Mouse (Mus musculus): ENCODE data around the gene Gusb. TPM values are rescaled to one million over a fixed set of nuclear protein-coding genes. Genes with fewer than 3 reads are reported as not detected.

The Gusb gene
- polyA plus RNA-seq, 1 experiment from 2014 or later, result 60.0 TPM

DNA sequence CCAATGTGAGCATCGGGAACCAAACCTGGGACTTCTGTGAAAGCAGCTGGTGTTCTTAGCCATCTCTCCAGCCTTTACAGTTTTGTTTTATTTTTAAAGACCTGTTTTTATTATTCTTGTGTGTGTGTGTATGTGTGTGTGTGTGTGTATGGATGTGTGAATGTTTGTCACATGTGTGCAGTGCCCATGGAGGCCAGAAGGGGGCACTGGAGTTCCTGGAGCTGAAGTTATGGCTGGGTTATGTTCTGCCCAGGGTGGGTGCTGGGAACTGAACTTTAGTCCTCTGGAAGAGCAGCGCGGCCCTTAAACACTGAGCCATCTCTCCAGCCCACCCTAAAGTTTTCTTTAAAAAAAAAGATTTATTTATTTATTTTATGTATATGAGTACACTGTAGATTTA is 12.3 kb upstream of the Gusb start:
- ATAC-seq (ENCODE audit: low read depth) (no peak), DNase-seq (ENCODE audit: low spot score) (no peak)
- H3K4me3 ChIP-seq (ENCODE audit: low read depth, low read length), result no peak overlapping the region
- peaks cover 33% of the 10 kb centered on the region for H3K36me3 ChIP-seq (ENCODE audit: control insufficient read depth, insufficient read depth, low read length)
- H3K9ac ChIP-seq (ENCODE audit: low read depth, low read length), result no peak overlapping the region
- peaks cover 8% of the 10 kb centered on the region for H3K9me3 ChIP-seq (ENCODE audit: control insufficient read depth, low read length)
- 100% methylated on average over 3 of the region's 3 CpGs for WGBS
- H3K4me1 ChIP-seq (ENCODE audit: control insufficient read depth, insufficient read depth, low read length), result no peaks in the 10 kb centered on the region
- H3K4me2 ChIP-seq (ENCODE audit: low read depth, low read length), result no peak overlapping the region
- H3K27ac ChIP-seq (replicated peaks; ENCODE audit: low read depth, low read length), result no peak overlapping the region
- no peaks in the 10 kb centered on the region for H3K27me3 ChIP-seq (replicated peaks; ENCODE audit: control insufficient read depth, insufficient read depth, low read length)

DNA sequence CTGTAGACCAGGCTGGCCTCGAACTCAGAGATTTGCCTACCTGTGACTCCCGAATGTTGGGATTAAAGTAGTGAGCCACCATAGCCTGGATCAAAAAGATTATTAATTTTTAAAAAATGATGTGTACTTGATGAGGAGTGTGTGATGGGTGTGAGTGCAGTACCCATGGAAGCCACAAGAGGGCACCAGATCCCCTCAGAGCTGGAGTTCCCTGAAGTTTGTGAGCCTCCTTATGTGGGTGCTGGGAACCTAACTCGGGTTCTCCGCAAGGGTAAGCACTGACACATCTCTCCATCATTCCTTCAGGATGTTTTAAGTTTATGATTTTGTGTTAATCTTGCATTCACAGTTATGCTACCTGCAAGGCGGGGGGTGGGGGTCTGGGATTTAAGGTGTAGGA is 8.1 kb upstream of the Gusb start:
- 93% methylated on average over 5 of the region's 5 CpGs for WGBS
- Histone ChIP-seq H3K4me3 (ENCODE audit: low read depth, low read length) (no peak overlapping the region), H3K9ac (ENCODE audit: low read depth, low read length) (no peak overlapping the region), H3K27me3 (replicated peaks; ENCODE audit: control insufficient read depth, insufficient read depth, low read length) (no peaks in the 10 kb centered on the region), H3K36me3 (ENCODE audit: control insufficient read depth, insufficient read depth, low read length) (peaks cover 30% of the 10 kb centered on the region), H3K4me1 (ENCODE audit: control insufficient read depth, insufficient read depth, low read length) (no peaks in the 10 kb centered on the region), H3K27ac (replicated peaks; ENCODE audit: low read depth, low read length) (no peak overlapping the region), H3K4me2 (ENCODE audit: low read depth, low read length) (no peak overlapping the region), H3K9me3 (ENCODE audit: control insufficient read depth, low read length) (peaks cover 8% of the 10 kb centered on the region)
- DNase-seq (ENCODE audit: low spot score), result no peak
- no peak for ATAC-seq (ENCODE audit: low read depth)

- peaks cover 18% of the 10 kb centered on the region for H3K36me3 ChIP-seq (ENCODE audit: control insufficient read depth, insufficient read depth, low read length)
- WGBS, result 94% methylated on average over 4 of the region's 4 CpGs
- no peaks in the 10 kb centered on the region for H3K4me1 ChIP-seq (ENCODE audit: control insufficient read depth, insufficient read depth, low read length)
- H3K4me2 ChIP-seq (ENCODE audit: low read depth, low read length), result no peak overlapping the region
- ATAC-seq (ENCODE audit: low read depth) (no peak), DNase-seq (ENCODE audit: low spot score) (no peak)
- H3K9ac ChIP-seq (ENCODE audit: low read depth, low read length), result no peak overlapping the region
- H3K9me3 ChIP-seq (ENCODE audit: control insufficient read depth, low read length), result peaks cover 14% of the 10 kb centered on the region
- no peak overlapping the region for H3K27ac ChIP-seq (replicated peaks; ENCODE audit: low read depth, low read length)
- H3K27me3 ChIP-seq (replicated peaks; ENCODE audit: control insufficient read depth, insufficient read depth, low read length), result no peaks in the 10 kb centered on the region
- H3K4me3 ChIP-seq (ENCODE audit: low read depth, low read length), result no peak overlapping the region
Observed at GRCm38 (mm10) chr5:130009784-130010183, 6.9 kb upstream of the Gusb start.

- ATAC-seq (ENCODE audit: low read depth), result no peak
- H3K36me3 ChIP-seq (ENCODE audit: control insufficient read depth, insufficient read depth, low read length), result peaks cover 13% of the 10 kb centered on the region
Observed at GRCm38 (mm10) chr5:130008034-130008590, 5.3 kb upstream of the Gusb start.

GRCm38 (mm10) chr5:130007344-130007743 is 4.5 kb upstream of the Gusb start:
- Histone ChIP-seq H3K27ac (replicated peaks; ENCODE audit: low read depth, low read length) (no peak overlapping the region), H3K9me3 (ENCODE audit: control insufficient read depth, low read length) (peaks cover 23% of the 10 kb centered on the region), H3K4me1 (ENCODE audit: control insufficient read depth, insufficient read depth, low read length) (no peaks in the 10 kb centered on the region), H3K9ac (ENCODE audit: low read depth, low read length) (no peak overlapping the region), H3K27me3 (replicated peaks; ENCODE audit: control insufficient read depth, insufficient read depth, low read length) (no peaks in the 10 kb centered on the region), H3K4me3 (ENCODE audit: low read depth, low read length) (no peak overlapping the region), H3K36me3 (ENCODE audit: control insufficient read depth, insufficient read depth, low read length) (peaks cover 13% of the 10 kb centered on the region), H3K4me2 (ENCODE audit: low read depth, low read length) (no peak overlapping the region)
- ATAC-seq (ENCODE audit: low read depth), result no peak
- DNase-seq (ENCODE audit: low spot score), result no peak
- 78% methylated on average over 1 of the region's 1 CpGs for WGBS

More at GRCm38 (mm10) chr5:130008034-130008590, 5.3 kb upstream of the Gusb start:
- Histone ChIP-seq H3K27me3 (replicated peaks; ENCODE audit: control insufficient read depth, insufficient read depth, low read length) (no peaks in the 10 kb centered on the region), H3K4me2 (ENCODE audit: low read depth, low read length) (no peak overlapping the region), H3K4me1 (ENCODE audit: control insufficient read depth, insufficient read depth, low read length) (no peaks in the 10 kb centered on the region), H3K4me3 (ENCODE audit: low read depth, low read length) (no peak overlapping the region), H3K9ac (ENCODE audit: low read depth, low read length) (no peak overlapping the region), H3K27ac (replicated peaks; ENCODE audit: low read depth, low read length) (no peak overlapping the region), H3K9me3 (ENCODE audit: control insufficient read depth, low read length) (peaks cover 23% of the 10 kb centered on the region)
- no peak for DNase-seq (ENCODE audit: low spot score)
- 82% methylated on average over 6 of the region's 6 CpGs for WGBS

GRCm38 (mm10) chr5:130003229-130003628 is 380 bp upstream of the Gusb start:
- DNase-seq (ENCODE audit: low spot score) (no peak), ATAC-seq (ENCODE audit: low read depth) (no peak)
- WGBS, result 49% methylated on average over 7 of the region's 7 CpGs
- no peaks in the 10 kb centered on the region for H3K27me3 ChIP-seq (replicated peaks; ENCODE audit: control insufficient read depth, insufficient read depth, low read length)
- peak overlapping the region; percentile 72 for H3K4me2 ChIP-seq (ENCODE audit: low read depth, low read length)
- peak overlapping the region; percentile 51 for H3K4me3 ChIP-seq (ENCODE audit: low read depth, low read length)
- H3K9ac ChIP-seq (ENCODE audit: low read depth, low read length), result peak overlapping the region; percentile 67; the same call in 1 of the 2 replicates
- H3K9me3 ChIP-seq (ENCODE audit: control insufficient read depth, low read length), result 0 out of 2 replicates have a peak, but pooled peaks cover 15% of the 10 kb centered on the region
- H3K4me1 ChIP-seq (ENCODE audit: control insufficient read depth, insufficient read depth, low read length), result no peaks in the 10 kb centered on the region
- no peak overlapping the region; the same call in 1 of the 2 replicates for H3K27ac ChIP-seq (replicated peaks; ENCODE audit: low read depth, low read length)
- no peaks in the 10 kb centered on the region for H3K36me3 ChIP-seq (ENCODE audit: control insufficient read depth, insufficient read depth, low read length)

DNA sequence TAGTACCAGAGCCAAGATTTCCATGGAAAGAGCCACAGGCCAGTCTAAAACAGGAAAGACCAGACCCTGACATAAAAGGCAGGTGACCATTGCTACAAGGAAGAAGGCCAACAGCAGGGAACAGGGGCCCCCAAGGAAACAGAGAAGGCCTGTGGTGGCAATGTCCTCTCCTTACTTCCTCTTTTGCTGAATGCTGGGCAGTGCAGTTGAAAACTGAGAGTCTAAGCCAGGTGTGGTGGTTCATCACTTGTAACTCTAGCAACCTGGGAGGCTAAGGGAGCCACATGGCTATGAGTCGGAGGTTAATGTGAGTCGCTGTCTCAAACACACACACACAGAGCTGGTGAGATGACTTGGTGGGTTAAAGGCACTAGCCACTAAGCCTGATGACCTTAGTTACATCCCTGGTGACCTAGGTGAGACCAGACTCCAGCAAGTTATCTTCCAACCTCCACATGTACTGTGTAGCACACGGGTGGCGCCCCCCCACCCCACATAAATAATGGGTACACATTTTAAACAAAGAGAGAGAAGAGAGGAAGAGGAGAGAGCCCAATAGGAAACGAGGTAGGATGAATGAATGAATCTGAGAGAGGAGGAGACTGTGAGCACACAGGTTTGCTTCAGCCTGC is 1.4 kb downstream of the Gusb start:
- Histone ChIP-seq H3K9me3 (ENCODE audit: control insufficient read depth, low read length) (0 out of 2 replicates have a peak, but pooled peaks cover 15% of the 10 kb centered on the region), H3K4me1 (ENCODE audit: control insufficient read depth, insufficient read depth, low read length) (no peaks in the 10 kb centered on the region), H3K9ac (ENCODE audit: low read depth, low read length) (0 out of 2 replicates have a peak overlapping the region, but pooled peaks have one; percentile 3), H3K27me3 (replicated peaks; ENCODE audit: control insufficient read depth, insufficient read depth, low read length) (no peaks in the 10 kb centered on the region), H3K27ac (replicated peaks; ENCODE audit: low read depth, low read length) (no peak overlapping the region), H3K36me3 (ENCODE audit: control insufficient read depth, insufficient read depth, low read length) (no peaks in the 10 kb centered on the region), H3K4me3 (ENCODE audit: low read depth, low read length) (peak overlapping the region; percentile 51), H3K4me2 (ENCODE audit: low read depth, low read length) (peak overlapping the region; percentile 72)
- no peak for DNase-seq (ENCODE audit: low spot score)
- no peak for ATAC-seq (ENCODE audit: low read depth)
- WGBS, result 47% methylated on average over 5 of the region's 5 CpGs

- no peak for ATAC-seq (ENCODE audit: low read depth)
- H3K36me3 ChIP-seq (ENCODE audit: control insufficient read depth, insufficient read depth, low read length), result no peaks in the 10 kb centered on the region
- DNase-seq (ENCODE audit: low spot score), result no peak
- no peak overlapping the region for H3K4me2 ChIP-seq (ENCODE audit: low read depth, low read length)
- no peak overlapping the region for H3K27ac ChIP-seq (replicated peaks; ENCODE audit: low read depth, low read length)
- no peaks in the 10 kb centered on the region for H3K4me1 ChIP-seq (ENCODE audit: control insufficient read depth, insufficient read depth, low read length)
- no peaks in the 10 kb centered on the region for H3K27me3 ChIP-seq (replicated peaks; ENCODE audit: control insufficient read depth, insufficient read depth, low read length)
- WGBS, result 91% methylated on average over 12 of the region's 12 CpGs
- H3K9me3 ChIP-seq (ENCODE audit: control insufficient read depth, low read length), result 0 out of 2 replicates have a peak, but pooled peaks cover 15% of the 10 kb centered on the region
- H3K9ac ChIP-seq (ENCODE audit: low read depth, low read length), result no peak overlapping the region
- H3K4me3 ChIP-seq (ENCODE audit: low read depth, low read length), result no peak overlapping the region
Observed at GRCm38 (mm10) chr5:130000735-130001134, 2.1 kb downstream of the Gusb start.

GRCm38 (mm10) chr5:129999097-129999496 is 3.8 kb downstream of the Gusb start:
- no peaks in the 10 kb centered on the region for H3K4me1 ChIP-seq (ENCODE audit: control insufficient read depth, insufficient read depth, low read length)
- H3K9me3 ChIP-seq (ENCODE audit: control insufficient read depth, low read length), result 0 out of 2 replicates have a peak, but pooled peaks cover 3% of the 10 kb centered on the region
- H3K9ac ChIP-seq (ENCODE audit: low read depth, low read length), result no peak overlapping the region
- no peaks in the 10 kb centered on the region for H3K27me3 ChIP-seq (replicated peaks; ENCODE audit: control insufficient read depth, insufficient read depth, low read length)
- H3K27ac ChIP-seq (replicated peaks; ENCODE audit: low read depth, low read length), result no peak overlapping the region
- H3K4me3 ChIP-seq (ENCODE audit: low read depth, low read length), result no peak overlapping the region
- H3K36me3 ChIP-seq (ENCODE audit: control insufficient read depth, insufficient read depth, low read length), result no peaks in the 10 kb centered on the region
- 28% methylated on average over 4 of the region's 4 CpGs for WGBS
- ATAC-seq (ENCODE audit: low read depth), result no peak
- no peak overlapping the region for H3K4me2 ChIP-seq (ENCODE audit: low read depth, low read length)
- peak; percentile 68 for DNase-seq (ENCODE audit: low spot score)

All from embryonic facial prominence, embryonic 14.5 days (tissue).